Mouse (Mus musculus) thymus, adult 2 months (tissue): ENCODE results near the gene 2010003K11Rik. TPM values are rescaled to one million over a fixed set of nuclear protein-coding genes. Genes with fewer than 3 reads are reported as not detected.

Experiments
- DNase-seq: peaks from one replicate; pipeline ENCODE4 v3.0.0; 2021
- H3K27ac ChIP-seq: fragments of 200-500 bp; 2 replicates; pipeline ENCODE4 v1.5.1; 2012; ENCODE audit warnings: low read length, control low read depth; ENCODE audit not compliant: control insufficient read depth, insufficient read depth
- H3K27me3 ChIP-seq: fragments of 200-500 bp; 2 replicates; pipeline ENCODE4 v1.6.1; 2012; ENCODE audit warnings: mild to moderate bottlenecking, low read length, moderate library complexity, mixed read lengths; ENCODE audit not compliant: control insufficient read depth, insufficient read depth
- H3K36me3 ChIP-seq: fragments of 200-500 bp; 2 replicates; pipeline ENCODE4 v1.6.1; 2012; ENCODE audit warnings: mild to moderate bottlenecking, low read length, moderate library complexity; ENCODE audit not compliant: control insufficient read depth, insufficient read depth
- H3K4me1 ChIP-seq: fragments of 200-500 bp; replicated peaks from 2 replicates; pipeline ENCODE4 v1.6.1; 2012; ENCODE audit warnings: low read length; ENCODE audit not compliant: control insufficient read depth, insufficient read depth
- H3K4me3 ChIP-seq: fragments of 200-500 bp; 2 replicates; pipeline ENCODE4 v1.5.1; 2012; ENCODE audit warnings: mild to moderate bottlenecking, low read length, control low read depth, moderate library complexity; ENCODE audit not compliant: control insufficient read depth, insufficient read depth
- CTCF ChIP-seq: fragments of 200-500 bp; IDR thresholded peaks from 2 replicates; pipeline ENCODE4 v1.5.1; 2012; ENCODE audit warnings: mild to moderate bottlenecking, control low read depth, low read length, moderate library complexity, borderline replicate concordance; ENCODE audit not compliant: control insufficient read depth, poor library complexity, insufficient read depth; ENCODE audit errors: extremely low read depth
- POLR2A ChIP-seq: fragments of 200-500 bp; IDR thresholded peaks from 2 replicates; pipeline ENCODE4 v1.6.1; 2012; ENCODE audit warnings: mild to moderate bottlenecking, low read length, control low read depth, moderate library complexity; ENCODE audit not compliant: control insufficient read depth, poor library complexity, insufficient read depth; ENCODE audit errors: extremely low read depth
- WGBS: fragments of 180-500 bp; shearing (Covaris S2); methylation state at CpG from one replicate; pipeline ENCODE4 v1.1.7; 2018; 5-methylcytosine and 5-hydroxymethylcytosine counted together
- polyA plus RNA-seq: library from polyadenylated mRNA; depleted of rRNA; stranded (reverse); fragments of >200 nt; gene quantifications from 2 replicates; pipeline ENCODE4 v1.2.3, GENCODE M21; 2012

2010003K11Rik gene
- polyA plus RNA-seq, 1 experiment = 0.90 TPM

GRCm38 (mm10) chr19:4540263-4540662 is 41.9 kb upstream of the 2010003K11Rik start:
- no peaks in the 10 kb centered on the region for H3K4me1 ChIP-seq
- no peaks in the 10 kb centered on the region for H3K36me3 ChIP-seq
- H3K4me3 ChIP-seq = no peak overlapping the region
- no peak overlapping the region for H3K27ac ChIP-seq
- no peak for DNase-seq
- H3K27me3 ChIP-seq = no peaks in the 10 kb centered on the region
- no peak for TF ChIP-seq POLR2A
- TF ChIP-seq CTCF = no peak
- 98% methylated on average over 6 of the region's 6 CpGs for WGBS

GRCm38 (mm10) chr19:4536606-4537005 is 38.2 kb upstream of the 2010003K11Rik start:
- DNase-seq = no peak
- H3K27me3 ChIP-seq = no peaks in the 10 kb centered on the region
- 80% methylated on average over 3 of the region's 3 CpGs for WGBS

GRCm38 (mm10) chr19:4535922-4536321 is 37.5 kb upstream of the 2010003K11Rik start:
- no peaks in the 10 kb centered on the region for H3K27me3 ChIP-seq
- no peak for TF ChIP-seq CTCF
- TF ChIP-seq POLR2A = no peak
- no peaks in the 10 kb centered on the region for H3K4me1 ChIP-seq
- no peaks in the 10 kb centered on the region for H3K36me3 ChIP-seq
- no peak overlapping the region for H3K27ac ChIP-seq
- H3K4me3 ChIP-seq = no peak overlapping the region
- DNase-seq = no peak

More at GRCm38 (mm10) chr19:4536606-4537005, 38.2 kb upstream of the 2010003K11Rik start:
- TF ChIP-seq CTCF = no peak
- TF ChIP-seq POLR2A = no peak
- H3K4me1 ChIP-seq = no peaks in the 10 kb centered on the region
- H3K27ac ChIP-seq = no peak overlapping the region
- H3K36me3 ChIP-seq = no peaks in the 10 kb centered on the region
- H3K4me3 ChIP-seq = no peak overlapping the region

- DNase-seq = no peak
- no peak overlapping the region for H3K27ac ChIP-seq
- no peak overlapping the region for H3K4me3 ChIP-seq
- WGBS = 93% methylated on average over 2 of the region's 2 CpGs
- H3K36me3 ChIP-seq = no peaks in the 10 kb centered on the region
- no peaks in the 10 kb centered on the region for H3K27me3 ChIP-seq
- no peaks in the 10 kb centered on the region for H3K4me1 ChIP-seq
- TF ChIP-seq CTCF (no peak), POLR2A (no peak)
Measured at GRCm38 (mm10) chr19:4534646-4535045, 36.3 kb upstream of the 2010003K11Rik start.

- Histone ChIP-seq H3K36me3 (no peaks in the 10 kb centered on the region), H3K4me1 (no peaks in the 10 kb centered on the region), H3K27me3 (no peaks in the 10 kb centered on the region), H3K27ac (no peak overlapping the region), H3K4me3 (no peak overlapping the region)
- 93% methylated on average over 3 of the region's 3 CpGs for WGBS
- TF ChIP-seq POLR2A (no peak), CTCF (no peak)
- no peak for DNase-seq
Measured at GRCm38 (mm10) chr19:4521426-4522050, 23.2 kb upstream of the 2010003K11Rik start.

GRCm38 (mm10) chr19:4517483-4517882 is 19.1 kb upstream of the 2010003K11Rik start:
- no peaks in the 10 kb centered on the region for H3K36me3 ChIP-seq
- H3K4me3 ChIP-seq = no peak overlapping the region
- no peak for DNase-seq
- WGBS = 67% methylated on average over 1 of the region's 1 CpGs
- TF ChIP-seq POLR2A = no peak
- H3K27me3 ChIP-seq = no peaks in the 10 kb centered on the region; the same call in 1 of the 2 replicates
- H3K27ac ChIP-seq = no peak overlapping the region
- H3K4me1 ChIP-seq = no peaks in the 10 kb centered on the region

GRCm38 (mm10) chr19:4516288-4516687 is 17.9 kb upstream of the 2010003K11Rik start:
- no peak overlapping the region for H3K27ac ChIP-seq
- H3K36me3 ChIP-seq = no peaks in the 10 kb centered on the region
- 77% methylated on average over 2 of the region's 2 CpGs for WGBS
- no peak for TF ChIP-seq POLR2A
- no peak for TF ChIP-seq CTCF
- no peaks in the 10 kb centered on the region; the same call in 1 of the 2 replicates for H3K27me3 ChIP-seq
- no peaks in the 10 kb centered on the region for H3K4me1 ChIP-seq
- no peak for DNase-seq
- H3K4me3 ChIP-seq = no peak overlapping the region
